Mouse (Mus musculus) kidney, adult 9 months (tissue): Measurements from ENCODE around the gene Dusp27.

ENCODE experiments used
- DNase-seq: peaks from one replicate; pipeline ENCODE4 v3.0.0; 2022

The Dusp27 gene

DNA sequence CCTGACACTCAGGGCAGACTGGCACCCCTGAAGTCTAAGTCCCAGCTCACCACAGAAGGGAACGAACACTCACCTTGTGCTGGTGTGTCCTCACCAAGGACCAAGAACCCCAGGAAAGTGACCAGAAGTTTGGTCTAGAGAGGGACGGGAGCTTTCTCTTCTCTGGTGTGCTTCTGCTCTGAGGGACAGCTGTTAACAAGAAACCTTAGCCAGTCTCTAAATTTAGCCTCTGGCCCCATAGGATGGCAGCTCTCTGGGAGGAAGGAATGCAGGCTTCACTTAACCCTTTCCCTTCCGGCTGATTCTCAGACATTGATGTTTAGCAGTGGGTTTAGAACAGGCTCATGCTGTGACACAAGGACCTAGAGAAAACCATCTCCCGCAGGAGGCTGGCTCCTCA is at the start of gene Dusp27:
Gene Dusp27 (minus strand): TSS at position 204 of the 400 bp plus-strand sequence.
- no peak for DNase-seq

- DNase-seq, result no peak
Measured at GRCm38 (mm10) chr1:166173621-166174020, 45.9 kb upstream of the Dusp27 start.

DNA sequence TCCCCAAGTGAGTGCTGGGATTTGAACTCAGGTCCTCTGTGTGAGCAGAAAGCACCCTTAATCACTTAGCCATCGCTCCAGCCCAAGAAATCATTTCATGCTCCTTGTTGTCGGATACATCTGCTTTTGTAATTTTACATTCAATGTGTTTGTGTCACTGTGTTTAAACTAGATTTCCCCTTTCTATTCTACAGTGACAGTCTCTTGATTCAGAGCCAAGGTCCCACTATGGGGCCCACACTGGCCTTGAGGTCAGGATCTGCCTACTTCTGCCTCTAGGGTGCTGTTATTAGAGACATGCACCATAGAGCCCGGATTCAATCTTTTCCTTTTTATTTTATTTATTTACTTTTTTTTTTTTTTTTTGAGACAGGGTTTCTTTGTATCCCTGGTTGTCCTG is 45.3 kb upstream of the Dusp27 start:
- no peak for DNase-seq

DNA sequence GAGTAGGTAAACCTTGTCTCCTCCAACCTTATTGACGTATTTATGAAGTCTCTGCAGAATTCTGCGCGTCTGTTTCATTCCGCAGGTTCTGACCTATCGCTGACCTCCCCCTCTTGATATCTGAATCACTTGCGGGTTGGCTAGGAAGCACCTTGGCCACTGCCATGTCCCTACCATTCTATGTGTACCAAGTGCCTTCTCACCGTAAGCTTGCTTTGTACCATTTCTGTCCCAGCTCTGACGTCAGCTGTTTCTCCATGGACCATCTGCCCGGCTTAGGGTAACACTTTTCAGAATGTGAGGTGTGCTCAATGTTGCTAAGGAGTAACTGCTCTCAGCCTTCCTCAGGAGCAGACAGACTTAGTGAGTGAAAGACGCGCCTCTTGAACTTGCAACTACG is 43.1 kb upstream of the Dusp27 start:
- no peak for DNase-seq

GRCm38 (mm10) chr1:166169713-166170112 is 42.0 kb upstream of the Dusp27 start:
- no peak for DNase-seq

DNA sequence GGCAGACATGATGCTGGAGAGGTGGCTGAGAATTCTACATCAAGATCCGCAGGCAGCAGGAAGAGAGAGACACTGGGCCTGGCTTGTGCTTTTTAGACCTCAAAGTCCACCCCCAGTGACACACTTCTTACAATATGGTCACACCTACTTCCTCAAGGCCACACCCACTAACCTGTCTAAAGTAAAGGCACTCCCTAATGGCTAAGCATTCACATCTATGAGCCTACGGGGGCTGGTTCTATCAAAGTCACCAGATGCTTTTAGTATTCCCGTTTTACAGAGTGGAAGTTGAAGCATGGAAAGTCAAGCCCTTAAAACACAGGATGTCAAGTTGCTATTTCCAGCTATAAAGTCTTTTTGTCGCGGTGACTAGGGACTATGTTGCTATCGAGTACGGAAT is 40.3 kb upstream of the Dusp27 start:
- DNase-seq, result no peak

DNA sequence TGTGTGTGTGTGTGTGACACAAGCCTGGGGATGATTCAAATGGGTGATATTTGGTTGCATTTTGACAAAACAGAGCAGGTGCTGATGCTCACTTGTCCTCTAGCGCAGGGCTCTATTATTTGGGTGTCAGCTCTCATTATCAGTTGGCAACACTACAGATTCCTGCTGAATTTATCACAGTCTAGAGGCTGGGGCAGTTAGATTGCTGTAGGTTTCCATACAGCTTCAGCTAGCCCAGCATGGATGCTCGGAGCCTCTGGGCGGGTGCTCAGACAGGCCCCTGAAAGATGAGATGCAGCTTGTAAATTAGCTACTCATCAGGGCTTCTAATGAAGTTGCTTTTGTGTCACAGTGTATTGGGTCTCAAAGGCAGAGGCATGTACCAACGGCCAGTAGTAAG is 39.7 kb upstream of the Dusp27 start:
- DNase-seq, result no peak

- no peak for DNase-seq
Measured at GRCm38 (mm10) chr1:166165159-166165558, 37.4 kb upstream of the Dusp27 start.

DNA sequence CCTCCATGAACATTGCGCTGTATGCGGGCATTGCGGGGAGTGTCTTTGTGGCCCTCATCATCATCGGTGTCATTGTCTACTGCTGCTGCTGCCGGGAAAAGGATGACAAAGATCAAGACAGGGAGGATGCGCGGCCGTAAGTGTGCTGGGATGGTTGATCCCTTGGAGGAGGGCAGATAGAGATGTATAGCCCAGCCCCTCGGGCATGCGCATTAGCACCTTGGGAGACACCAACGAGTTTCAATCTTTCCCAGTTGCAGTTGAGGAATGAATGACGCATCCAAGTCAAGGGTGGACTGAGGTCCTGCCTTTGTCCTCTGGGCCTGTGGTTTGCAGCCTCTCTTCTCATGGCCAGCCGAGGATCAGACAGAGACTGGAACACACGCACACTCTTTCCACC is 36.9 kb upstream of the Dusp27 start:
- no peak for DNase-seq

DNA sequence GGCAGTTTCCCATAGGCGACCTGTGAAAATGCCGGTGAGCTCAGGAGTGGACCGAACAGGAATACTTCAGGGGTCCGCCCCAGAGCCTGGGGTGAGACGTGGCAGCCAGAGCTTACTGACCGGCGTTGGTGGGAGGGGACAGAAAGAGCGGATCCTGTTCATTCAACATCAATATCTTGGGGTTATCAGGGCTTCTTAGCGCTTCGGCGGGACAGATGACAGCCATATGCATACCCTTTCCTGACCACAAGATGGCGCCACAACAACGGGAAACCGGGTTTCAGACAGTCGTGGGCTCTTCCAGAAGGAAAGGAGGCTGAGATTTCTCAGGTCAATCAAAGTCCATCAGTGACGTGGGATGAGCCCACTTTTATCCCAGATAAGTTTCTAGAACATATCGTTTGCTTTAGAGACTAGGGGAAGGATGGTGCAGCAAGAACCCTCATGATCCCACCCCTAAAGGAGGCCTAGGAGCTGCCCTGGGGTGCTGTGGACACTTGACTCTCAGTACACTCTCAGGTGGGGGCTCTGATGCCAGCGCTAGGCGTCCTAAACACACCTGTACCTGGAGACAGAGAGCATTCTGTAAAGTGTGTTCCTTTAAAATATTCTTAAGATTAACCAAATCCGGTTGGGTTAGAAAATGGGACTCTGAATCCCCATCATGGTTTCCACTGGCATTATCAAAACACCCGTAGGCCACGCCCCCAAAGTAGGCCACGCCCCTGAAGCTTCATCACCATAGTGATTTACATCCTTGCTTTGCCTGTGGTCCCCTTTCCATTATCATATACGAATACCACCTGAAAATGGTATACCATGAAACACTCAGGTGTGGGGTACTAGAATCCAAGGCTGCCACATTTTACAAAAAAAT is 33.1 kb upstream of the Dusp27 start:
- DNase-seq, result peak; percentile 58

DNA sequence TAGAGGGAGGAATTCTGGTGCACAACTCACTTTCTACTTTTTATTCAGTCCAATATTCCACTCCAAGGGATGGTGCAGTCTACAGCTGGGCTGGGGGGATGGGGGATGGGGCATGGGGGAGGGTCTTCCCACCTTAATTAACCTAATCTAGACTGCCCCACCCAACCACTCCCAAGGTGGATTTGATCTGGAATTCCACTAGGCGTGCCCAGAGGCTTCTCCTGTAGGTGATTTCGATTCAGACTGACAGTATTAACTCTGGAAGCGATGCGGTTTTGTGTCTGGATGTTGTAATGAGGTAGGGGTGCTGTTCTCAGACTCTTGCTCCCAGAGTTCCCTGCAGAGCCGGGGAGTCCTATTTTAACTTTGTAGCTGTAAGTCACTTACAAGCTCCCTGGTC is 32.4 kb upstream of the Dusp27 start:
- DNase-seq, result no peak

GRCm38 (mm10) chr1:166158664-166159063 is 30.9 kb upstream of the Dusp27 start:
- no peak for DNase-seq

- no peak for DNase-seq
Measured at GRCm38 (mm10) chr1:166157712-166158111, 30.0 kb upstream of the Dusp27 start.

GRCm38 (mm10) chr1:166155113-166155494 is 27.4 kb upstream of the Dusp27 start:
- no peak for DNase-seq

DNA sequence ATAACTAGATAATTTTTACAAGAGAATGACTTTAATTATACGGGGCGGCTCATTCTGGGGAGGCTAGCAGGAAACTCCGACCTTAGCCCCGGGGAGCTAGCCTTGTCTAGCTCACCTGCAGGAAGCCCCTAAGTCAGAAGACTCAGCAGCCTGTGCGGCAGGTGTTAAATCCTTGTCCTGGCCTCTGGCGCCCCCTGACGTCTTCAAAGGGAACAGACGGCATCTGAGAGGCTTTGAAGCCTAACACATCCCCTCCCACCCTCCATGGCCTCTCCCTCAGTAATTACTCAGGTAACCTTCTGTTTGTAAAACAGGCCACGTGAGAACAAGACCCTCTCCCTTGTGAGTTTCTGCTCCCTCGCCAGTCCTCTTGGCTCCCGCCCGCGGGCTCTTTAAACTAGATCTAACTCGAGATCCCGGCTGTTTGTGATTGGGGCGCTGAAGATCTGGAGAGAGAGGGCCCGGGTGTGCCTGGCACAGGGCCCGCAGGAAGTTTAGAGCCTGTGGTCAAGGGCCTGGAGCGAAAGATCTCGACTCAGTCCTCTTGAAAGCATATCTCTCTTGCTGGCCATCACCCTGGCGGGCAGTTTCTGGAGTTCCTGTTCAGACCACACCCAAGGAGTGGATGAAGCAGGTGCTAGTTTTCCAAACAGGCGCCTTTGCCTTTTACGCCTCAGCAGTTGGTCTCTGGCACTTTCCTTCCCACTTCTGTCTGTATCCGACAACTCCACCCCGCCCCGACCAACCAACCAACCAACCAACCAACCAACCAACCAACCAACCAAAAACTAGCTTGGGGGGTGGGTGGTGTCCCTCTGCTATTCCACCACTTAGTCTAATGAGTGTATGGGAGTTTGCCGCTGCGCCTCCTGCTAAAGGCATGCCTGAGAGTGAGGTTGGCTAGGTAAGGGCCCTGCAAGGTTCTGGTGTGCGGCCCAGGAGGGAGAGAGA is 26.7 kb upstream of the Dusp27 start:
- peak; percentile 79 for DNase-seq

- peak; percentile 88 for DNase-seq
Measured at GRCm38 (mm10) chr1:166153351-166154120, 25.8 kb upstream of the Dusp27 start.

DNA sequence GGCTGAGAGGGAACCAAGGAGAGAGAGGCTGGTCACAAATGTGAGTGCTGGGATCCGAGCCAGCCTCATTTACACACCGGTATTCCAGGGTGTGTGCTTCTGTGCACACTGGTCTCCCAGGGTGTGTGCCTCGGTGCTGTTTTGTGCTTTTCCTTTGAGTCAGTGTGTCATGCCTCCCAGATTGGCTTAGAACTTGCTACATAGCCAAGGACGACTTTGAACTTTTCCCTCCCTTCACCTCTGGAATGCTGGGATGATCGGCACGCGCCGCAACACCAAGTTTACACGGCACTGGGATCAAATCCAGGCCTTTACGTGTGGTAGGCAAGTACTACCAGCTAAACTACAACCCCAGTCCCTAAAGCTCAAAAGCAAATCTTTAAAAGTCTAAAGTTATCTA is 24.3 kb upstream of the Dusp27 start:
- no peak for DNase-seq

GRCm38 (mm10) chr1:166151341-166151740 is 23.6 kb upstream of the Dusp27 start:
- no peak for DNase-seq

- no peak for DNase-seq
Measured at GRCm38 (mm10) chr1:166150035-166150434, 22.3 kb upstream of the Dusp27 start.

DNA sequence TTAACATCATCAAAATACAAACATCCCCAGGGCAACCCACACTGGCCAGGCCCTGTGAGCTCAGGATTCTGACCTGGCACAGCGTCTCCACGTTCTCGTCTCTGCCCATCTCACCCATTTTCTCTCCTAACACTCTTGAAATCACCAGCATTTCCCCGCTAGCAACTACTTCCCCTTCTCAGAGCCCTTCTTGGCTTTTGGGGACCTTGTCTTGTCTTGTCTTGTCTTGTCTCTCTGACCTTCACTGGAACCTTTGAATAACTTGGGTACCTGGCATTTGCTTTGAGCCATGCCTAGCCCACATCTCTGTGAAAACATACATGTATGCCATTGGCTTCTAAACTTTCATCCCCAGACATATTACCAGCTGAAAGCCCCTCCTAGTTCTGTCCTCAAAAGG is 21.7 kb upstream of the Dusp27 start:
- DNase-seq, result no peak

DNA sequence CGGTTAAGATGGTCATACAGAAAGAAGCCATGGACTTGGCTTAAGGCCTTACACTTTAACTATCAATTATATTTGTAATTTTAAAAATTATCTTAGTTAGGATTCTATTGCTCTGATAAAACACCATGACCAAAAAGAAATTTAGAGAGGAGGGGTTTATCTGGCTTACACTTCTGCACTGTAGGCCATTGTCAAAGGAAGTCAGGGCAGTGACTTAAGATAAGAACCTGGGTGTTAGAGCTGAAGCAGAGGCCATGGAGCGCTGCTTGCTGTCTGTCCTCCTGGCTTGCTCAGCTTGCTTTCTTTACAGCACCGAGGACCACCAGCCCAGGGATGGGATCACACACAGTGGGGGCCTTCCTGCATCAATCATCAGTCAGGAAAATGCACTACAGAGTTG is 19.9 kb upstream of the Dusp27 start:
- no peak for DNase-seq

- no peak for DNase-seq
Measured at GRCm38 (mm10) chr1:166146626-166147025, 18.9 kb upstream of the Dusp27 start.

- DNase-seq, result no peak
Measured at GRCm38 (mm10) chr1:166142369-166142768, 14.6 kb upstream of the Dusp27 start.
